Mouse (Mus musculus) WW6 (cell line): ENCODE results near the gene Sh2d4b.

Experiments used
- DNase-seq: peaks from one replicate; pipeline ENCODE4 v3.0.0-alpha.2; 2013; ENCODE audit warnings: low read depth, low spot score

Sh2d4b gene

GRCm38 (mm10) chr14:40893196-40893595, at the start of gene Sh2d4b:
Gene Sh2d4b, minus strand, starts transcription at chr14:40893266.
- DNase-seq = no peak

- DNase-seq = no peak
These were observed 49.4 kb upstream of the Sh2d4b start for GRCm38 (mm10) chr14:40942429-40942828.

- no peak for DNase-seq
These were observed 45.4 kb upstream of the Sh2d4b start for GRCm38 (mm10) chr14:40938380-40938987.

- no peak for DNase-seq
These were observed 44.0 kb upstream of the Sh2d4b start for GRCm38 (mm10) chr14:40937052-40937451.

GRCm38 (mm10) chr14:40935481-40935880, 42.4 kb upstream of the Sh2d4b start:
- no peak for DNase-seq

GRCm38 (mm10) chr14:40935054-40935453, 42.0 kb upstream of the Sh2d4b start:
- no peak for DNase-seq

GRCm38 (mm10) chr14:40933328-40933727, 40.3 kb upstream of the Sh2d4b start:
- no peak for DNase-seq

- no peak for DNase-seq
These were observed 39.2 kb upstream of the Sh2d4b start for GRCm38 (mm10) chr14:40932225-40932624.

GRCm38 (mm10) chr14:40931115-40931829, 38.2 kb upstream of the Sh2d4b start:
- no peak for DNase-seq

- DNase-seq = no peak
These were observed 36.9 kb upstream of the Sh2d4b start for GRCm38 (mm10) chr14:40929943-40930342.

GRCm38 (mm10) chr14:40928897-40929296, 35.8 kb upstream of the Sh2d4b start:
- no peak for DNase-seq

GRCm38 (mm10) chr14:40927041-40927440, 34.0 kb upstream of the Sh2d4b start:
- DNase-seq = no peak

GRCm38 (mm10) chr14:40924378-40925113, 31.5 kb upstream of the Sh2d4b start:
- DNase-seq = no peak

- DNase-seq = no peak
These were observed 28.2 kb upstream of the Sh2d4b start for GRCm38 (mm10) chr14:40921241-40921640.

- DNase-seq = no peak
These were observed 26.5 kb upstream of the Sh2d4b start for GRCm38 (mm10) chr14:40919521-40919920.

GRCm38 (mm10) chr14:40918477-40918876, 25.4 kb upstream of the Sh2d4b start:
- no peak for DNase-seq

- DNase-seq = peak; percentile 43
These were observed 24.6 kb upstream of the Sh2d4b start for GRCm38 (mm10) chr14:40917632-40918031.

GRCm38 (mm10) chr14:40916667-40917066, 23.6 kb upstream of the Sh2d4b start:
- DNase-seq = no peak

GRCm38 (mm10) chr14:40915838-40916237, 22.8 kb upstream of the Sh2d4b start:
- no peak for DNase-seq

- DNase-seq = no peak
These were observed 21.6 kb upstream of the Sh2d4b start for GRCm38 (mm10) chr14:40914701-40915100.

GRCm38 (mm10) chr14:40913709-40914108, 20.6 kb upstream of the Sh2d4b start:
- no peak for DNase-seq

GRCm38 (mm10) chr14:40911529-40911928, 18.5 kb upstream of the Sh2d4b start:
- no peak for DNase-seq

- no peak for DNase-seq
These were observed 15.7 kb upstream of the Sh2d4b start for GRCm38 (mm10) chr14:40908763-40909162.
